Mouse (Mus musculus) inflammation-experienced regulatory T-cells, adult 16 weeks (primary cell): Measurements from ENCODE around the gene Ppp1r12b. TPM values are rescaled to one million over a fixed set of nuclear protein-coding genes. Genes with fewer than 3 reads are reported as not detected.

ENCODE experiments used
- polyA plus RNA-seq: library from polyadenylated mRNA; unstranded; fragments of 100-300 nt; shearing (Covaris generic); gene quantifications from one replicate; pipeline ENCODE4 v1.2.1, GENCODE M21; 2017

Ppp1r12b gene
- 4.5 TPM for polyA plus RNA-seq

DNA sequence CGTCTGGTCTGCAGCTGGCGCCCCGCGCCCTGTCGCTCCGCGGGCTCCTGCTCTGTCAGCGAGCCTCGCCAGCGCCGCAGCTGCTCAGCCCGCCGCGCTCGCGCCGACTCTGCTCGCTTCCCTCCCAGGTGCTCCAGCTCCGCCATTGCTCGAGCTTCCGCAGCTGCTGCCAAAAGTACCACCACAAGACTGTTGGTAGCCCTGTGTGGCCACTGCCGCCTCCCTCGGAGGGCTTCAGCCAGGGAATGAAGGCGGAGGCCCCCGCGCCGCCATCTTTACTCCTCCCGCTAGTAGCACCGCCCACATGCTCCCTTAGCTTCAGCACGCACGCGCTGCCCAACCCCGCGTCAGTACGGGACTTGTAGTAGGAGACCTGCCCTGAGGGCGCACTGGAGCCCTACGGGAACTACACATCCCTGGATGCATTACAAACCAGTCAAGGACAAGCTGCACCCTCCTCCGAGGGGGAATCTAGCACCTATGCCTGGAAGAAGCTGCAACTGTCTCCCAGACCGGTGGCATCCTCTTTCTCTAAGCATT, at the start of gene Ppp1r12b:
Gene Ppp1r12b, minus strand, starts transcription at position 306 of the 540 bp plus-strand sequence.

DNA sequence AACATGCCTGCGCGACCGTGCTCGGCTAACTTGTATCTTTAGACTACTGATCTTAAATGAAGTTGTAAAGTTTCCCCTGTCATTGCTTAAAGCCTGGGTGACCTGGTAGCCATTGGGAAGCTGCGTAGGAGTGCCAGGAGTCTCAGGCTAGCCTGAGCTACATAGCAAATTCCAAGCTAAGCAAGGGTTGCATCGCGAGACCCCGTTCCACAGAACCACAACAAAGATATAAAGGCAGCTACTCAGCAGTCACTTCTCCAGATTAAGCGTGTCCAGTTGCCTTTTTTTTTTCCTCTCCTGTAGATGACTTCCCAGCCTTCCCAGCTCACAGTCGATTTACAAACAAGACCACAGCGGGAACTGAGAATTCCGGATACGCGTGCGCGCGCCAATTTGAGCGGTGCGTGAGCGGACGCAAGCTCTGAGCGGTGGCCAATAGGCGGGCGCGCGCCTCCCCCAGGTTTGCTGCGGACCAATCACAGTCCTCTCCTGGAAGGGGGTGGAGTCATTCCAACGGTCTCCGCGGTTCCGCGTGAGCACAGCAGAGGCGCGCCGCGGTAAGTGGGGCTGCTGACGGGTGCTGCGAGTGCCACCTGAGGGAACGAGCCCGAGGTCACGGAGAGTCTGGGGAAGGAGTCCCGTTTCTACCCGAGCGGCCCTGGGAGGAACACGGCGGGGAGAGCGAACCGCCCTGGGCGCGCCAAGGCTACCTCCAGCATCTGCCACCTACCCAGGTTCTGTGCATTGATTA, 6.5 kb upstream of the Ppp1r12b start, which contains the start of gene Ube2t:
Gene Ube2t, plus strand, starts transcription at position 513 of the 751 bp plus-strand sequence.

Other genes starting within 250 kb of the Ppp1r12b start
- 15.6 TPM for gene Ube2t, start 6.6 kb upstream of the Ppp1r12b start, polyA plus RNA-seq
- 0.16 TPM for gene Lgr6, start 149.3 kb upstream of the Ppp1r12b start, polyA plus RNA-seq
- 344 TPM for gene Ptpn7, start 176.8 kb upstream of the Ppp1r12b start, polyA plus RNA-seq
- 12.4 TPM for gene Arl8a, start 190.9 kb upstream of the Ppp1r12b start, polyA plus RNA-seq
- gene Gpr37l1, start 211.7 kb upstream of the Ppp1r12b start, polyA plus RNA-seq: not detected